Comparison of ENCODE assay signal across 21 mouse cellular contexts in the genomic region with DNA sequence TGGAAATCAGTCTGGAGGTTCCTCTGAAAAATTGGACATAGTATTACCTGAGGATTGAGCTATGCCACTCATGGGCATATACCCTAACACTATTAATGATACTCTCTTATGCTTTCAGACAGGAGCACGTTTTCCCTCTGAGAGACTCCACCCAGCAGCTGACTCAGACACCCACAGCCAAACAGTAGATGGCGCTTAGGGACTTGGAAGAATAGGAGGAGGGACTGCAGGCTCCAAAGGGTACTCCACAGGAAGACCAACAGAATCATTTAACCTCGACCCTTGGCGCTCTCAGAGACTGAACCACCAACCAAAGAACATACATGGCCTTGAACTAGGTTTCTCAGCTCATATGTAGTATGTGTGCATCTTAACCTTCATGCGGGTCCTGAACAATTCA.
A peak's percentile ranks its signal among the peaks of the same experiment; 100 is the strongest.
DNase-seq lines count a peak whose midpoint lies in the region; ATAC-seq and TF ChIP-seq lines count a peak whose summit lies in the region.
"Had no signal": no experiment of that assay in that cellular context is flagged by ENCODE, and none has a peak within 500 bp of the region (broad histone marks: within the 10 kb centered on the region; RNA-seq: fewer than 3 reads in every experiment).

No protein-coding gene starts in this region.

- no peak for TF ChIP-seq CTCF in CH12.LX (conservative IDR thresholded peaks at IDR 0.05 in 1 of 2, IDR thresholded peaks at IDR 0.05 in 1 of 2; ENCODE audit: low read depth in 2 of 2, low read length in 2 of 2)
- no peak for TF ChIP-seq CTCF in midbrain, postnatal 0 days (IDR thresholded peaks at IDR 0.05)

- intact Hi-C loops in left cerebral cortex, postnatal 36 days (cut with DNase I) = no loop called here

- TF ChIP-seq EP300 in CH12.LX (IDR thresholded peaks at IDR 0.05; ENCODE audit: low read length) = no peak

- H3K79me2 ChIP-seq in CH12.LX (replicated peaks; ENCODE audit: control insufficient read depth, extremely low read depth, insufficient read depth, poor library complexity, severe bottlenecking) = no peaks in the 10 kb centered on the region

- no peak overlapping the region for H3K4me2 ChIP-seq in CH12.LX (ENCODE audit: insufficient read depth, low read depth, poor library complexity, severe bottlenecking)
- H3K4me2 ChIP-seq in midbrain, embryonic 11.5 days = no peak overlapping the region
- no peak overlapping the region for H3K4me2 ChIP-seq in midbrain, postnatal 0 days (ENCODE audit: low read depth, low read length, poor library complexity, severe bottlenecking)

- in situ Hi-C loops in CH12.LX (cut with MboI; ENCODE audit: low pct_ligation_motif_present, low pct_unique_long_range_greater_than_20kb, low sequenced_read_pairs) (no loop called here), ES-E14 (cut with MboI; ENCODE audit: low sequenced_read_pairs in 2 of 2, unreplicated experiment in 2 of 2) (no loop called here)

- H3K36me3 ChIP-seq in CH12.LX (replicated peaks in 1 of 2; ENCODE audit: control insufficient read depth in 1 of 2, insufficient read depth in 1 of 2, low read length in 1 of 2) (no peaks in the 10 kb centered on the region), ES-E14 (ENCODE audit: control insufficient read depth, insufficient read depth, low read length, poor library complexity, severe bottlenecking) (no peaks in the 10 kb centered on the region)
- no peaks in the 10 kb centered on the region for H3K36me3 ChIP-seq in midbrain, embryonic 11.5 days (ENCODE audit: control insufficient read depth, insufficient read depth, low read length)
- H3K36me3 ChIP-seq in midbrain, postnatal 0 days (ENCODE audit: insufficient read depth, low read length) = no peaks in the 10 kb centered on the region
- H3K36me3 ChIP-seq: heart, embryonic 10.5 days had no signal

- ATAC-seq in midbrain, embryonic 11.5 days (ENCODE audit: low FRiP score) = no peak
- ATAC-seq in midbrain, postnatal 0 days (ENCODE audit: low FRiP score) = no peak
- ATAC-seq: midbrain, embryonic 16.5 days had no signal

- H3K9ac ChIP-seq in CH12.LX (ENCODE audit: insufficient read depth, low read depth) (no peak overlapping the region), ES-E14 (ENCODE audit: insufficient read depth, low read depth, low read length, poor library complexity, severe bottlenecking) (no peak overlapping the region)
- H3K9ac ChIP-seq in midbrain, embryonic 11.5 days (ENCODE audit: low read length) = no peak overlapping the region
- no peak overlapping the region for H3K9ac ChIP-seq in midbrain, postnatal 0 days (replicated peaks; ENCODE audit: low read length, poor library complexity, severe bottlenecking)

- TF ChIP-seq POLR2A in CH12.LX (IDR thresholded peaks at IDR 0.05; ENCODE audit: low read depth, low read length) = no peak

- dilution Hi-C loops in CH12.LX (cut with MboI; ENCODE audit: extremely low pct_ligation_motif_present, extremely low pct_unique_long_range_greater_than_20kb, low sequenced_read_pairs) = no loop called here

- 44% methylated on average over 5 of the region's 5 CpGs for WGBS in midbrain, embryonic 11.5 days
- 50% methylated on average over 5 of the region's 5 CpGs for WGBS in midbrain, postnatal 0 days

- no peak for TF ChIP-seq RAD21 in CH12.LX (IDR thresholded peaks at IDR 0.05; ENCODE audit: low read depth, low read length)

- H3K9me3 ChIP-seq in CH12.LX (replicated peaks; ENCODE audit: low read length) (peaks cover 3% of the 10 kb centered on the region), ES-E14 (ENCODE audit: control insufficient read depth, insufficient read depth, low read depth, low read length) (no peaks in the 10 kb centered on the region)
- no peaks in the 10 kb centered on the region for H3K9me3 ChIP-seq in midbrain, embryonic 11.5 days (ENCODE audit: control insufficient read depth, low read length)
- H3K9me3 ChIP-seq in midbrain, postnatal 0 days (ENCODE audit: low read length) = no peaks in the 10 kb centered on the region
- H3K9me3 ChIP-seq: heart, embryonic 10.5 days had no signal

- H3K4me3 ChIP-seq in CH12.LX (replicated peaks in 1 of 3; ENCODE audit: low read depth in 2 of 3, low read length in 2 of 3, poor library complexity in 1 of 3) (no peak overlapping the region), ES-E14 (ENCODE audit: insufficient read depth in 1 of 2, low read depth in 1 of 2, low read length in 2 of 2, poor library complexity in 1 of 2, severe bottlenecking in 1 of 2) (no peak overlapping the region)
- H3K4me3 ChIP-seq in midbrain, embryonic 11.5 days (ENCODE audit: low read depth, low read length) = no peak overlapping the region
- H3K4me3 ChIP-seq in midbrain, postnatal 0 days (ENCODE audit: low read depth, low read length) = no peak overlapping the region
- H3K4me3 ChIP-seq: gastrocnemius, adult 2 months; heart, embryonic 10.5 days; layer of hippocampus, adult 2 months; megakaryocyte, embryonic 14.5 days had no signal

- peak; percentile 19 for DNase-seq in kidney, adult 9 months
- DNase-seq in kidney, adult 18-20 months = no peak
- DNase-seq in CH12.LX (ENCODE audit: extremely low read depth) (peak; percentile 9), ES-E14 (ENCODE audit: low read depth, low spot score) (peak; percentile 28)
- DNase-seq in adrenal gland, postnatal 25 days = peak; percentile 15
- DNase-seq in midbrain, embryonic 11.5 days (ENCODE audit: low spot score, missing footprints) = no peak
- no peak for DNase-seq in left cerebral cortex, postnatal 36 days (ENCODE audit: low spot score in 2 of 2)
- no peak for DNase-seq in midbrain, postnatal 0 days (ENCODE audit: low spot score)
- DNase-seq: cerebellum, adult 9-11 months; gastrocnemius, adult 2 months; layer of hippocampus, postnatal 36 days; left cerebral cortex, postnatal 4 days; liver; lung, adult 18-20 months; right cerebral cortex, postnatal 4 days; thymus, postnatal 25 days had no signal

- H3K27me3 ChIP-seq in CH12.LX (replicated peaks) = no peaks in the 10 kb centered on the region
- no peaks in the 10 kb centered on the region for H3K27me3 ChIP-seq in midbrain, embryonic 11.5 days (ENCODE audit: control insufficient read depth, insufficient read depth, low read length)
- no peaks in the 10 kb centered on the region for H3K27me3 ChIP-seq in midbrain, postnatal 0 days (ENCODE audit: insufficient read depth, low read length)
- H3K27me3 ChIP-seq: megakaryocyte, embryonic 14.5 days had no signal

- H3K4me1 ChIP-seq in CH12.LX (ENCODE audit: control insufficient read depth in 1 of 2, insufficient read depth in 2 of 2) (no peaks in the 10 kb centered on the region), ES-E14 (ENCODE audit: control insufficient read depth in 2 of 2, insufficient read depth in 2 of 2, low read length in 2 of 2, poor library complexity in 1 of 2) (no peaks in the 10 kb centered on the region)
- H3K4me1 ChIP-seq in midbrain, embryonic 11.5 days (ENCODE audit: control insufficient read depth, insufficient read depth, low read length) = no peaks in the 10 kb centered on the region
- no peaks in the 10 kb centered on the region for H3K4me1 ChIP-seq in midbrain, postnatal 0 days (ENCODE audit: insufficient read depth, low read length)
- H3K4me1 ChIP-seq: heart, embryonic 10.5 days; megakaryocyte, embryonic 14.5 days had no signal

- H3K27ac ChIP-seq in CH12.LX (ENCODE audit: insufficient read depth, low read depth) = no peak overlapping the region
- no peak overlapping the region for H3K27ac ChIP-seq in ES-E14 (ENCODE audit: insufficient read depth, low read depth, low read length, poor library complexity, severe bottlenecking)
- no peak overlapping the region for H3K27ac ChIP-seq in midbrain, embryonic 11.5 days (ENCODE audit: low read depth, low read length)
- H3K27ac ChIP-seq in midbrain, postnatal 0 days (ENCODE audit: low read depth, low read length) = no peak overlapping the region
- H3K27ac ChIP-seq: gastrocnemius, adult 2 months; heart, embryonic 10.5 days; kidney, postnatal 0 days; layer of hippocampus, adult 2 months had no signal

TF ChIP-seq in CH12.LX, 34 proteins besides CTCF, POLR2A, EP300 and RAD21 (continues in another document):
- no peak for TF ChIP-seq JUND (conservative IDR thresholded peaks at IDR 0.05; ENCODE audit: low read depth, low read length)
- TF ChIP-seq ZKSCAN1 (IDR thresholded peaks at IDR 0.05; ENCODE audit: borderline replicate concordance, low read depth, low read length) = no peak
- TF ChIP-seq E2F4 (IDR thresholded peaks at IDR 0.05; ENCODE audit: insufficient replicate concordance, low read depth, low read length) = no peak
- TF ChIP-seq USF1 (IDR thresholded peaks at IDR 0.05; ENCODE audit: low read depth, low read length) = no peak
- TF ChIP-seq USF2 (conservative IDR thresholded peaks at IDR 0.05; ENCODE audit: low read depth, low read length) = no peak
- no peak for TF ChIP-seq ZMIZ1 (IDR thresholded peaks at IDR 0.05; ENCODE audit: low read depth, low read length)
- no peak for TF ChIP-seq ZNF384 (IDR thresholded peaks at IDR 0.05; ENCODE audit: low read depth, low read length)
- TF ChIP-seq CHD1 (IDR thresholded peaks at IDR 0.05; ENCODE audit: low read depth, low read length) = no peak
- no peak for TF ChIP-seq RCOR1 (conservative IDR thresholded peaks at IDR 0.05; ENCODE audit: low read depth, low read length)
- TF ChIP-seq ZC3H11A (IDR thresholded peaks at IDR 0.05; ENCODE audit: low read depth, low read length) = no peak
- TF ChIP-seq SMC3 (IDR thresholded peaks at IDR 0.05; ENCODE audit: low read depth, low read length) = no peak
- TF ChIP-seq ELF1 (IDR thresholded peaks at IDR 0.05; ENCODE audit: low read depth, low read length) = no peak
- TF ChIP-seq PAX5 (IDR thresholded peaks at IDR 0.05; ENCODE audit: low read length) = no peak

TF ChIP-seq in ES-E14, 5 proteins besides CTCF, POLR2A, EP300 and RAD21:
- no peak for TF ChIP-seq ZNF384 (IDR thresholded peaks at IDR 0.05; ENCODE audit: low read depth, low read length)
- TF ChIP-seq ZC3H11A (IDR thresholded peaks at IDR 0.05; ENCODE audit: borderline replicate concordance, low read depth, low read length) = peak; percentile 36; the same call in 1 of the 2 replicates
- TF ChIP-seq CHD2 (IDR thresholded peaks at IDR 0.05; ENCODE audit: low read depth, low read length) = no peak
- TF ChIP-seq HCFC1 (IDR thresholded peaks at IDR 0.05; ENCODE audit: borderline replicate concordance, insufficient read depth, low read length) = no peak
- TF ChIP-seq MAFK (IDR thresholded peaks at IDR 0.05; ENCODE audit: insufficient read depth, low read depth, low read length) = no peak

Comparison
In these comparisons a context has a peak if more than half of its experiments do, and no peak if none do; other contexts are left out.
1. DNase-seq: peak in kidney, adult 9 months (single experiment), CH12.LX (single experiment), ES-E14 (single experiment) and adrenal gland, postnatal 25 days (single experiment); none in kidney, adult 18-20 months (single experiment), midbrain, embryonic 11.5 days (single experiment), left cerebral cortex, postnatal 36 days (0 of 2) and midbrain, postnatal 0 days (single experiment).